Mouse (Mus musculus) liver, embryonic 15.5 days (tissue): ENCODE data around the gene Fgfr4. TPM values are rescaled to one million over a fixed set of nuclear protein-coding genes. Genes with fewer than 3 reads are reported as not detected.
A peak's percentile ranks its signal among the peaks of the same experiment; 100 is the strongest.

Source experiments
- ATAC-seq: fragments of 200-750 bp; cut with Nextera tagmentation; 2 replicates; pipeline ENCODE4 v1.8.0; 2017; ENCODE audit warnings: moderate number of reproducible peaks, mild to moderate bottlenecking, moderate library complexity; ENCODE audit not compliant: insufficient read depth
- H3K27ac ChIP-seq: fragments of 300-500 bp; sonication (generic); replicated peaks from 2 replicates; pipeline ENCODE4 v1.5.1; 2015; ENCODE audit warnings: mild to moderate bottlenecking, inconsistent platforms
- H3K27me3 ChIP-seq: fragments of 300-500 bp; sonication (generic); 2 replicates; pipeline ENCODE4 v1.6.1; 2015; ENCODE audit warnings: mild to moderate bottlenecking, inconsistent platforms
- H3K36me3 ChIP-seq: fragments of 300-500 bp; sonication (generic); replicated peaks from 2 replicates; pipeline ENCODE4 v1.6.1; 2015; ENCODE audit warnings: moderate library complexity, mild to moderate bottlenecking, inconsistent platforms
- H3K4me1 ChIP-seq: fragments of 300-500 bp; sonication (generic); replicated peaks from 2 replicates; pipeline ENCODE4 v1.6.1; 2015; ENCODE audit warnings: inconsistent platforms
- H3K4me2 ChIP-seq: fragments of 300-500 bp; sonication (generic); 2 replicates; pipeline ENCODE4 v1.6.1; 2015; ENCODE audit warnings: moderate library complexity, mild to moderate bottlenecking, inconsistent platforms
- H3K4me3 ChIP-seq: fragments of 300-500 bp; sonication (generic); replicated peaks from 2 replicates; pipeline ENCODE4 v1.5.1; 2015; ENCODE audit warnings: mild to moderate bottlenecking, inconsistent platforms
- H3K9ac ChIP-seq: fragments of 300-500 bp; sonication (generic); 2 replicates; pipeline ENCODE4 v1.6.1; 2015; ENCODE audit warnings: moderate library complexity, mild to moderate bottlenecking, inconsistent platforms
- H3K9me3 ChIP-seq: fragments of 300-500 bp; sonication (generic); replicated peaks from 2 replicates; pipeline ENCODE4 v1.6.1; 2016; ENCODE audit warnings: inconsistent platforms
- WGBS: fragments of 180-500 bp; shearing (Covaris S2); methylation state at CpG from one replicate; pipeline ENCODE4 v1.1.7; 2015; ENCODE audit warnings: mixed read lengths; ENCODE audit not compliant: insufficient replicate concordance; 5-methylcytosine and 5-hydroxymethylcytosine counted together
- polyA plus RNA-seq: library from polyadenylated mRNA; unstranded; fragments of >200 nt; fragmentation: Nextera tagmentation; extraction: Ambion mirVana; gene quantifications from 2 replicates; pipeline ENCODE4 v1.2.1, GENCODE M21; 2015

Gene Fgfr4
- polyA plus RNA-seq, result 5.8 and 6.8 TPM in 2 replicates

DNA sequence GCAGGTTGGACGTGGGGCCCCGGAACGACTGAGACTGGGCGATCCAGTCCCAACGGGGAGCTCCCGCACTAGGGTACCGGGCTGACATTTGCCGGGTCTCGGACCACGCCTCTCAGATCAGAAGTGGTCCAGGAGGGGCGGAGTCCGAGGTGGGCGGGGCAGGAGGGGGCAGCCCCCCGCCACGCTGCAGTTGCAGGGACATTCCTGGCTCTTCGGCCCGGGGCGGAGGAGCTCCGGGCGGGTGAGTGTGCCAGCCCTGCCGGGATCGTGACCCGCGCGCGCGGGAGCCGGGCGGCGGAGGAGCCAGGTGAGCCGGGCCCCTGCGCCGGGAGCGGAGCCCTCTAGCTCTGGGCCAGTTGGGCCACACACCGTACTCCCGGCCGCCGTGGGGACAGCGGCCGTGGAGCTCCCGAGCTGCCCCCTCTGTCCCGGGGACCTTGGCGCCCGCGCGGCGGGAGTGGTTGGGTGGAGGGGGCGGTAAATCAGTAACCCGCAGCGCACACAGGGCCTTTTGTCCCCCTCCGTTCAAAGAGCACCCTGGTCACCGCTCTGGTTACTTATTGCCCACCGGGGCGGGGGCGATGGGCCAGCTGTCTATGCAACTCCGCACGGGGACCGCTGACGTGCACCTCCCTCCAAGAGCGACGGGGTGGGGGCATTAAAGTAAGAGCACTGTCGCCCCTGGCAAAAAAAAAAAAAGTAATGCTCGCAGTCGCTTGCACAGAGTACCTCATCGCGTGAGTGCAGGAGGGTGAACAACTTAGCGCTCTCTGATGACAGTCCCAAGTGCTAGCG is at the start of gene Fgfr4:
Gene Fgfr4 (plus strand): TSS at position 20 of the 795 bp plus-strand sequence.
- Histone ChIP-seq H3K9me3 (no peaks in the 10 kb centered on the region), H3K27ac (peak within 1 kb of the TSS; percentile 84), H3K9ac (no peak within 1 kb of the TSS), H3K4me2 (peak within 1 kb of the TSS; percentile 49), H3K4me3 (peak within 1 kb of the TSS; percentile 51), H3K27me3 (peaks cover 67% of the 10 kb centered on the region), H3K36me3 (no peaks in the 10 kb centered on the region), H3K4me1 (0 out of 2 replicates have a peak, but pooled peaks cover 4% of the 10 kb centered on the region)
- WGBS, result 3% methylated on average over 65 of the region's 68 CpGs
- peak; percentile 82 for ATAC-seq

DNA sequence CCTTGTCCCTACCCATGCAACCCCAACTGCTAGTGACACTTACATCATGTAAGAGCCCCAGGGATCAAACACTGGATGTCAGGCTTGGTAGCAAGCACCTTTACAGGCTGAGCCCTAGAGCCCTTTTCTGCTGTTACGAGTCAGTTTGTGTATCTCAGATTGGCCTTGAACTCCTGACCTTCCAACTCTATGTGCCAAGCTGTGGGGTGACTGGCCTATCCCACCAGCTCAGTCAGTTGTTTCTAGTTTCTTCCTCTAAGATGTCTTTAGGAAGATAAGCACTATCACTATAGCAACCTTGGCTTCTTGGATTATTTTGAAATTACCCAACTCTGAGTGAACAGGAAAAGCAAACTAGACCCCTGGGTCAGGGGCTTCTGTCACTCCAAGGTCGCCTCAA is 49.1 kb upstream of the Fgfr4 start:
- H3K4me2 ChIP-seq, result no peak overlapping the region
- no peak overlapping the region for H3K9ac ChIP-seq
- WGBS, result 46% methylated on average over 2 of the region's 2 CpGs
- no peak overlapping the region for H3K27ac ChIP-seq
- H3K4me3 ChIP-seq, result no peak overlapping the region
- no peaks in the 10 kb centered on the region for H3K27me3 ChIP-seq
- peaks cover 10% of the 10 kb centered on the region for H3K36me3 ChIP-seq
- ATAC-seq, result no peak
- no peaks in the 10 kb centered on the region for H3K9me3 ChIP-seq
- H3K4me1 ChIP-seq, result peaks cover 54% of the 10 kb centered on the region

DNA sequence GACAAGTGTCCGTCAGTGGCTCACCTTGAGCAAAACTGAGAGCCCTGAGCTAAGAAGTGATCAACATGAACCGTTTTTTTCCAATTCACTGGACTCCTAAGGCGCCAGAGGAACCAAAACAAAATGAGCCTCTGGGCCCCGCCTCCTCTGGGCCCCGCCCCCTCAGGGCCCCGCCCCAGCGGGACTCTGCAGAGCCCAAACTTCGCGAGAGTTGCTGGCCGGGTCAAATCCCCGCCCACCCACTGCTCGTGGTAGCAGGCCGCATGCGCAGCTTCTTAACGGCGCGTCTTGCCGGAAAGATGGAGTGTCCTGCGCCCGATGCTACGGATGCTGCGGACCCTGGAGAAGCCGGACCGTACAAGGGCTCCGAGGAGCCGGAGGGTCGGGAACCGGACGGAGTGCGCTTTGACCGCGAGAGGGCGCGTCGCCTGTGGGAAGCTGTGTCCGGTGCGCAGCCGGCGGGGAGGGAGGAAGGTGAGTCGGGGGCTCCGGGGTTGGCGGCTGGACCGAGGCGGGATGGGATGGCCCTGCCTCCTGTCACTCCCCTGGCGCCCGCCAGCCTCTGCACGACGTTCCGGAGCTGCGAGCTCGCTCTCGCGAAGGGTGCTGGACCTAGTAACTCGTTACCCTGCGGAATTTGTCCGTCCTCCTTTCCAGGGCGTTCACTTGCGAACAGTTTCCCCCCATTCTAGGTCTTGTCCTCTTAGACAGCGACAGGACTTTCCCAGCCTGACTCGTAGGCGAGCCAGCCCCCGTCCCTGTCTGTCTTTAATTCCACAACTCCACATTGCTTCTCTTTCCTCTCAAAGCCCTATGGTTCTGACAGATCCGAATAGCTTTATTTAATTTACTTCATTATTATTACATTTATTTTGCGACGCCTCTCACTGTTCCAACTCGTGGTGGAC is 47.1 kb upstream of the Fgfr4 start, which contains the start of gene Zfp346:
Gene Zfp346 (plus strand): TSS at position 267 of the 908 bp plus-strand sequence.
- Histone ChIP-seq H3K9ac (peak within 1 kb of the TSS; percentile 81), H3K9me3 (no peaks in the 10 kb centered on the region), H3K27ac (peak within 1 kb of the TSS; percentile 84), H3K4me1 (peaks cover 40% of the 10 kb centered on the region), H3K36me3 (peaks cover 24% of the 10 kb centered on the region), H3K27me3 (no peaks in the 10 kb centered on the region), H3K4me3 (peak within 1 kb of the TSS; percentile 89), H3K4me2 (peak within 1 kb of the TSS; percentile 86)
- ATAC-seq, result peak; percentile 87
- under 1% methylated on average over 66 of the region's 66 CpGs for WGBS

DNA sequence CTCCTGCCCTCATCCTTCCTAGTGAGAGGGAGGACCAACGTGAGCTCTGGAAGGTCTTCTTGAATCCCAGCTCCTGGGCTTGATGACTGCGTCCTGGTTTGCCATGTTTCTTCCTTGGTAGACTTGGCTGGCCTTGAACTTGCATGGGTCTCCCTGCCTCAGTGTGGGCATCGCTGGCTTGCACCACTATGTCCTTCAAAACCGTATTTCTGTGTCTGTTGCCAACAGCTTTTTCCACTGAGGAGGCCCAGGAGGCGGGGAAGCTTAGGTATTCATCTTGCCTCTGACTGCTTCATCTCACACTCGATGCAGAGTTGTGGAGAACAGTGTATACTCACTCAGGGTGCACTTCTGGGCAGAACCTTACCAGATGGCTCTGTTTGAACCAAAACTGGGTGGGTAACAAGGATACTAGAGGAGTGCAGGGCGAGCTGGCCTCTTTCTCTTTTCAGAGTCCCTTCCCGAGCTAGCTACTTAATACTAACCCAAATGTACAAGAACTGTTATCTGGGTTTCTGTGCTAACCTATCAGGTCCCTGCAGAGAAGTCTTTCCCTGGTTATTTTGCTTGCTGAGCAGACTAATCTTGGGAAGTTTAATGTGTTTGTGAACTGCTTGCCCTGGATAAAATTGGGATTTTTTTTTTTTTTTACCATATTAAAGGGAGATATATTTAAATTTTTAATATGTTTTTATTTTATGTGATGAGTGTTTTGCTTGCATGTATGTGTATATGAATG is 46.3 kb upstream of the Fgfr4 start:
- peaks cover 24% of the 10 kb centered on the region for H3K36me3 ChIP-seq

DNA sequence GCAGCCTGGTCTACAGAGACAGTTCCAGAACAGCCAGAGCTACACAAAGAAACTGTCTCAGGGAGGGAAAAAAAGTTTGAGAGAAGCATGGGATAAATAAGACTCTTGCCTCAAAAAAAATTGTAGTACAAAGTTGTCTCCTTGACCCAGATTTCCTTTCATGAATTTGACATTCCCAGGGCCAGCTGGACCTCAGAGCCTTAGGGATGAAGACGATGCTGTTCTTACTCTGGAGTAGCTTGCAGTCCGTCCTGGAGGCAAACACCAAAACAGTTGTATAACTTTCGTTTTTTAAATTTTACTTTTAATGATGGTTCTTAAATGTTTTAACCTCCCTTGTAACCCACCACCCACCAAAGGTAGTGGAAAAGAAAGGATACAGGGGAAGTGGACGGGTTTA is 45.3 kb upstream of the Fgfr4 start:
- H3K36me3 ChIP-seq, result peaks cover 24% of the 10 kb centered on the region
- H3K9me3 ChIP-seq, result no peaks in the 10 kb centered on the region
- WGBS, result 76% methylated on average over 4 of the region's 4 CpGs
- no peak overlapping the region for H3K27ac ChIP-seq
- ATAC-seq, result no peak
- H3K4me1 ChIP-seq, result peaks cover 38% of the 10 kb centered on the region
- H3K27me3 ChIP-seq, result no peaks in the 10 kb centered on the region
- peak overlapping the region; percentile 89 for H3K4me3 ChIP-seq
- H3K9ac ChIP-seq, result no peak overlapping the region
- H3K4me2 ChIP-seq, result peak overlapping the region; percentile 86

More for the DNA sequence above, 46.3 kb upstream of the Fgfr4 start:
- Histone ChIP-seq H3K9ac (peak overlapping the region; percentile 81), H3K9me3 (no peaks in the 10 kb centered on the region), H3K4me3 (peak overlapping the region; percentile 89), H3K4me2 (peak overlapping the region; percentile 86), H3K4me1 (peaks cover 38% of the 10 kb centered on the region), H3K27me3 (no peaks in the 10 kb centered on the region), H3K27ac (peak overlapping the region; percentile 84)
- 8% methylated on average over 8 of the region's 8 CpGs for WGBS
- ATAC-seq, result no peak

DNA sequence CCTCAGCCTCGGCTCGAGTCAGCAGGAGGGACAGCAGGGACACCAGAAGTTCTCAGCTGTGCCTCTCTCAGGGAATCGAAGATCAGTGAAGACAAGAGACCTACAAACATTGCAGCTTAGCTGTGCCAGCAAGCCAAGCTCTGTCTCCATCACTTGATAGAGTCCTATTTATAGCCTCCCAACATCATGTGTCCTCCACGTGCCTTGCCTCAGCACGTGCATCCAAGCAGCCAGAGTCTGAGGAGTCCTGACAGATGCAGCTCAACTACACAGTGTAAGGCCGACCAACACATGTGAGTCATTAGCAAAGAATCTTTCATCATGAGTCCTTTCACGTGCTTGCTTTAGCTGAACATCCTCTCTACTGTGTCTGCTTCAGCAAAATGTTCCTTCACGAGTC is 44.7 kb upstream of the Fgfr4 start:
- no peak overlapping the region for H3K4me3 ChIP-seq
- no peak overlapping the region for H3K9ac ChIP-seq
- no peak overlapping the region for H3K27ac ChIP-seq
- ATAC-seq, result no peak
- no peaks in the 10 kb centered on the region for H3K27me3 ChIP-seq
- no peak overlapping the region for H3K4me2 ChIP-seq
- no peaks in the 10 kb centered on the region for H3K9me3 ChIP-seq
- H3K4me1 ChIP-seq, result peaks cover 38% of the 10 kb centered on the region
- peaks cover 27% of the 10 kb centered on the region for H3K36me3 ChIP-seq
- 83% methylated on average over 8 of the region's 8 CpGs for WGBS

DNA sequence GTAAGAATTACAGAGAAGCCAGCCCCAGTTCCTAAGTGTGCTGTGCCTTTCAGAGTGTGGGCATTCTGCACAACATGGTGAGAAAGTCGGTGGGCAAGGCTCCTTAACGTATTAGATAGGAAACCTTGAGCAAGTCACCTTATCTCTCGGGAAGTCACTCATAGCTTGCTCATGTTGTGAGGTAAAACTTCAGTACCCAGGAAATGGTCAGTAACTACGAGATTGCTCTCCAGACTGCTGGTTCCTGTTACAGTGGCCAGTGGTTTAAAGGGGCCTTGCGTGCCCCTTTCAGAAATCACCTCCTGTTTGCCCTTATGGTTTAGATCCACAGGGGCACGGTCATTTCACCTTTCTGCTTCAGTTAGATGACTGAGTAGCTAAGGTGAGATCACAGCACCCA is 38.1 kb upstream of the Fgfr4 start:
- ATAC-seq, result no peak
- H3K27ac ChIP-seq, result no peak overlapping the region
- no peaks in the 10 kb centered on the region for H3K9me3 ChIP-seq
- H3K4me2 ChIP-seq, result no peak overlapping the region
- 49% methylated on average over 6 of the region's 6 CpGs for WGBS
- no peak overlapping the region for H3K4me3 ChIP-seq
- H3K36me3 ChIP-seq, result peaks cover 69% of the 10 kb centered on the region
- no peaks in the 10 kb centered on the region for H3K4me1 ChIP-seq
- no peaks in the 10 kb centered on the region for H3K27me3 ChIP-seq
- no peak overlapping the region for H3K9ac ChIP-seq

DNA sequence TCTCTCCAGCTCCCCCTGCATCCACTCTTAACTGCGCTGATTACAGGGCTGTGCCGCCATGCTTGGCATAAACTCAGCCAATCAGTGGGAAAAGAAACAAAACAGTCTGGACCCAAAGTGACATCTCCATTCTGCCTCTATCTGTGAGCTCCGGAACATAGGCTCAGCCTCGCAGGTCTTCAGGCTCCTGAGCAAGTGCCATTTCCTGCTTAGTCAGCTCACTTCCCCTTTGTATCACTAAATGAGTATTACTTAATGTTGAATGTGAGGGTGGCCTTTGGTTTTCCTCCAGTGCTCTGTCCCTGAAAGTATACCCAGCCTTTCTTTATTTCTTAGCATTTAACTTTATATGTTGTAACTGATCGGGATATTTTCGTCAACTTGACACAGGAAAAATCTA is 27.5 kb upstream of the Fgfr4 start:
- H3K27ac ChIP-seq, result no peak overlapping the region
- H3K4me3 ChIP-seq, result no peak overlapping the region
- H3K9ac ChIP-seq, result no peak overlapping the region
- H3K4me1 ChIP-seq, result no peaks in the 10 kb centered on the region
- 72% methylated on average over 6 of the region's 6 CpGs for WGBS
- no peaks in the 10 kb centered on the region for H3K27me3 ChIP-seq
- no peak for ATAC-seq
- no peaks in the 10 kb centered on the region for H3K9me3 ChIP-seq
- H3K4me2 ChIP-seq, result no peak overlapping the region
- H3K36me3 ChIP-seq, result peaks cover 58% of the 10 kb centered on the region

DNA sequence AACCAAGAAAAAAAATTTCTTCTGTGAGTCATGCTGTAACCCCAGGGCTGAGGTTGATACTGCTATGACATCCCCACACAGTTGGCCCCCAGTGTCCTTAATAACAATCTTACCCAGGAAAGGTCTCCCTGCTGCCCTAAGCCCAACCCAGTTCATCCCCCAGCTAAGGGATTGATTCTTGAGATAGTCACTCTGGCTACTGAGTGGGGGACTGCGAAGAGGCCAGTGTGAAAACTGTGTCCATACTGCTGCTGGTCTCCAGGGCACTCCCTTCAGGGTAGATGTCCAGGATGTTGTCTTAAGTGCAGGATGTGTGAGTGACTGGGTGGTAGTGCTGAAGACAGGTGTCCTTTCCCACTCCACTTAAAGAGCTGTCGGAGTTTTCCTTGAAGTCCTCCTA is 19.0 kb upstream of the Fgfr4 start, which contains the start of gene Gm17617:
Gene Gm17617 (minus strand): TSS at position 101 of the 400 bp plus-strand sequence.
- Histone ChIP-seq H3K4me3 (no peak within 1 kb of the TSS), H3K9ac (no peak within 1 kb of the TSS), H3K4me1 (peaks cover 4% of the 10 kb centered on the region; the same call in 1 of the 2 replicates), H3K36me3 (peaks cover 44% of the 10 kb centered on the region), H3K4me2 (no peak within 1 kb of the TSS), H3K27ac (no peak within 1 kb of the TSS), H3K27me3 (no peaks in the 10 kb centered on the region), H3K9me3 (no peaks in the 10 kb centered on the region)
- WGBS, result 86% methylated on average over 2 of the region's 2 CpGs
- no peak for ATAC-seq

DNA sequence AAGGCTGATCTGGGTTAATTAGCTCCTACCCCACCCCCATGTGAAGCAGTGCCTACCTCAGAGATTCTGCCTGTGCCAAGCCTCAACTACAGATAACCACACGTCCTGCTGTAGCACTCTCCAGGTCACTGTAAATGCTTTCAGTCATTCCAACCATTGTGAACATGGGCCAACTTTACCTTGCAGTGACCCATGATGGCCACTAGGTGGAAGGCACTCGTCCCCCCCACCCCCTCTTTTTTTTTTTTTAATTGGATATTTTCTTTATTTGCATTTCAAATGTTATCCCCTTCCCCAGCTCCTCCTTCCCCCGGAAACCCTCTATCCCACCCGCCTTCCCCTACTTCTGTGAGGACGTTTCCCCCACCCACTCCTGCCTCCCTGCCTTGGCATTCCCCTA is 17.1 kb upstream of the Fgfr4 start:
- Histone ChIP-seq H3K4me3 (no peak overlapping the region), H3K4me1 (peaks cover 4% of the 10 kb centered on the region; the same call in 1 of the 2 replicates), H3K4me2 (no peak overlapping the region), H3K27me3 (no peaks in the 10 kb centered on the region), H3K36me3 (peaks cover 31% of the 10 kb centered on the region), H3K27ac (no peak overlapping the region), H3K9ac (no peak overlapping the region), H3K9me3 (no peaks in the 10 kb centered on the region)
- peak; percentile 49; the same call in 1 of the 2 replicates for ATAC-seq
- 10% methylated on average over 5 of the region's 5 CpGs for WGBS
